Mouse (Mus musculus): ENCODE results near the gene Pcsk2. TPM values are rescaled to one million over a fixed set of nuclear protein-coding genes. Genes with fewer than 3 reads are reported as not detected.
A peak's percentile ranks its signal among the peaks of the same experiment; 100 is the strongest.

The Pcsk2 gene
- polyA plus RNA-seq, 1 experiment from 2014 or later, result 4.5 TPM

- Histone ChIP-seq H3K4me3 (ENCODE audit: low read depth, low read length) (no peak overlapping the region), H3K4me2 (replicated peaks; ENCODE audit: low read depth, low read length) (no peak overlapping the region), H3K9me3 (ENCODE audit: control insufficient read depth, low read length) (no peaks in the 10 kb centered on the region), H3K27ac (ENCODE audit: low read depth, low read length) (no peak overlapping the region), H3K36me3 (ENCODE audit: control insufficient read depth, insufficient read depth, low read length) (no peaks in the 10 kb centered on the region), H3K9ac (ENCODE audit: low read depth, low read length) (no peak overlapping the region), H3K4me1 (replicated peaks; ENCODE audit: control insufficient read depth, insufficient read depth, low read length) (no peaks in the 10 kb centered on the region), H3K27me3 (ENCODE audit: control insufficient read depth, insufficient read depth, low read length) (no peaks in the 10 kb centered on the region; the same call in 1 of the 2 replicates)
- 91% methylated on average over 4 of the region's 4 CpGs for WGBS
- DNase-seq (ENCODE audit: low spot score) (no peak), ATAC-seq (ENCODE audit: low FRiP score) (no peak)
Observed at GRCm38 (mm10) chr2:143677869-143678268, 131.9 kb downstream of the Pcsk2 start.

GRCm38 (mm10) chr2:143679513-143679912 lies 133.6 kb downstream of the Pcsk2 start:
- WGBS, result 35% methylated on average over 2 of the region's 2 CpGs
- no peak for ATAC-seq (ENCODE audit: low FRiP score)
- H3K4me1 ChIP-seq (replicated peaks; ENCODE audit: control insufficient read depth, insufficient read depth, low read length), result no peaks in the 10 kb centered on the region

GRCm38 (mm10) chr2:143681873-143682555 lies 136.1 kb downstream of the Pcsk2 start:
- DNase-seq (ENCODE audit: low spot score) (no peak), ATAC-seq (ENCODE audit: low FRiP score) (no peak)
- 67% methylated on average over 8 of the region's 8 CpGs for WGBS
- no peak overlapping the region for H3K4me2 ChIP-seq (replicated peaks; ENCODE audit: low read depth, low read length)
- no peak overlapping the region for H3K9ac ChIP-seq (ENCODE audit: low read depth, low read length)
- no peak overlapping the region for H3K4me3 ChIP-seq (ENCODE audit: low read depth, low read length)
- no peaks in the 10 kb centered on the region for H3K9me3 ChIP-seq (ENCODE audit: control insufficient read depth, low read length)
- H3K4me1 ChIP-seq (replicated peaks; ENCODE audit: control insufficient read depth, insufficient read depth, low read length), result no peaks in the 10 kb centered on the region
- H3K27me3 ChIP-seq (ENCODE audit: control insufficient read depth, insufficient read depth, low read length), result no peaks in the 10 kb centered on the region; the same call in 1 of the 2 replicates
- H3K36me3 ChIP-seq (ENCODE audit: control insufficient read depth, insufficient read depth, low read length), result no peaks in the 10 kb centered on the region
- no peak overlapping the region for H3K27ac ChIP-seq (ENCODE audit: low read depth, low read length)

More at GRCm38 (mm10) chr2:143679513-143679912, 133.6 kb downstream of the Pcsk2 start:
- Histone ChIP-seq H3K4me2 (replicated peaks; ENCODE audit: low read depth, low read length) (no peak overlapping the region), H3K27me3 (ENCODE audit: control insufficient read depth, insufficient read depth, low read length) (no peaks in the 10 kb centered on the region; the same call in 1 of the 2 replicates), H3K36me3 (ENCODE audit: control insufficient read depth, insufficient read depth, low read length) (no peaks in the 10 kb centered on the region), H3K9ac (ENCODE audit: low read depth, low read length) (no peak overlapping the region), H3K27ac (ENCODE audit: low read depth, low read length) (no peak overlapping the region), H3K9me3 (ENCODE audit: control insufficient read depth, low read length) (no peaks in the 10 kb centered on the region), H3K4me3 (ENCODE audit: low read depth, low read length) (no peak overlapping the region)
- DNase-seq (ENCODE audit: low spot score), result no peak

GRCm38 (mm10) chr2:143683513-143683912 lies 137.6 kb downstream of the Pcsk2 start:
- Histone ChIP-seq H3K9ac (ENCODE audit: low read depth, low read length) (no peak overlapping the region), H3K27ac (ENCODE audit: low read depth, low read length) (no peak overlapping the region), H3K9me3 (ENCODE audit: control insufficient read depth, low read length) (no peaks in the 10 kb centered on the region), H3K4me1 (replicated peaks; ENCODE audit: control insufficient read depth, insufficient read depth, low read length) (no peaks in the 10 kb centered on the region), H3K4me2 (replicated peaks; ENCODE audit: low read depth, low read length) (no peak overlapping the region), H3K27me3 (ENCODE audit: control insufficient read depth, insufficient read depth, low read length) (no peaks in the 10 kb centered on the region; the same call in 1 of the 2 replicates), H3K36me3 (ENCODE audit: control insufficient read depth, insufficient read depth, low read length) (no peaks in the 10 kb centered on the region), H3K4me3 (ENCODE audit: low read depth, low read length) (no peak overlapping the region)
- no peak for DNase-seq (ENCODE audit: low spot score)
- 94% methylated on average over 2 of the region's 2 CpGs for WGBS
- ATAC-seq (ENCODE audit: low FRiP score), result no peak

GRCm38 (mm10) chr2:143691244-143691643 lies 145.3 kb downstream of the Pcsk2 start:
- Histone ChIP-seq H3K9ac (ENCODE audit: low read depth, low read length) (no peak overlapping the region), H3K4me2 (replicated peaks; ENCODE audit: low read depth, low read length) (no peak overlapping the region), H3K9me3 (ENCODE audit: control insufficient read depth, low read length) (no peaks in the 10 kb centered on the region), H3K36me3 (ENCODE audit: control insufficient read depth, insufficient read depth, low read length) (no peaks in the 10 kb centered on the region), H3K4me3 (ENCODE audit: low read depth, low read length) (no peak overlapping the region), H3K27me3 (ENCODE audit: control insufficient read depth, insufficient read depth, low read length) (no peaks in the 10 kb centered on the region), H3K4me1 (replicated peaks; ENCODE audit: control insufficient read depth, insufficient read depth, low read length) (no peaks in the 10 kb centered on the region), H3K27ac (ENCODE audit: low read depth, low read length) (no peak overlapping the region)
- 61% methylated on average over 3 of the region's 3 CpGs for WGBS
- DNase-seq (ENCODE audit: low spot score) (no peak), ATAC-seq (ENCODE audit: low FRiP score) (no peak)

- no peaks in the 10 kb centered on the region for H3K4me1 ChIP-seq (replicated peaks; ENCODE audit: control insufficient read depth, insufficient read depth, low read length)
- DNase-seq (ENCODE audit: low spot score), result no peak
- no peak overlapping the region for H3K9ac ChIP-seq (ENCODE audit: low read depth, low read length)
- ATAC-seq (ENCODE audit: low FRiP score), result peak; percentile 44
- H3K36me3 ChIP-seq (ENCODE audit: control insufficient read depth, insufficient read depth, low read length), result no peaks in the 10 kb centered on the region
- H3K4me3 ChIP-seq (ENCODE audit: low read depth, low read length), result no peak overlapping the region
- WGBS, result 81% methylated on average over 14 of the region's 14 CpGs
- no peaks in the 10 kb centered on the region for H3K9me3 ChIP-seq (ENCODE audit: control insufficient read depth, low read length)
- no peaks in the 10 kb centered on the region for H3K27me3 ChIP-seq (ENCODE audit: control insufficient read depth, insufficient read depth, low read length)
- no peak overlapping the region for H3K4me2 ChIP-seq (replicated peaks; ENCODE audit: low read depth, low read length)
- no peak overlapping the region for H3K27ac ChIP-seq (ENCODE audit: low read depth, low read length)
Observed at GRCm38 (mm10) chr2:143696026-143696557, 150.1 kb downstream of the Pcsk2 start.

GRCm38 (mm10) chr2:143696704-143697103 lies 150.7 kb downstream of the Pcsk2 start:
- H3K27ac ChIP-seq (ENCODE audit: low read depth, low read length), result no peak overlapping the region
- ATAC-seq (ENCODE audit: low FRiP score), result no peak
- no peak overlapping the region for H3K4me2 ChIP-seq (replicated peaks; ENCODE audit: low read depth, low read length)

GRCm38 (mm10) chr2:143701141-143701540 lies 155.2 kb downstream of the Pcsk2 start:
- no peak overlapping the region for H3K9ac ChIP-seq (ENCODE audit: low read depth, low read length)
- DNase-seq (ENCODE audit: low spot score) (no peak), ATAC-seq (ENCODE audit: low FRiP score) (no peak)
- no peak overlapping the region for H3K4me3 ChIP-seq (ENCODE audit: low read depth, low read length)
- H3K27ac ChIP-seq (ENCODE audit: low read depth, low read length), result no peak overlapping the region
- H3K4me2 ChIP-seq (replicated peaks; ENCODE audit: low read depth, low read length), result no peak overlapping the region
- no peaks in the 10 kb centered on the region for H3K9me3 ChIP-seq (ENCODE audit: control insufficient read depth, low read length)
- no peaks in the 10 kb centered on the region for H3K36me3 ChIP-seq (ENCODE audit: control insufficient read depth, insufficient read depth, low read length)
- 86% methylated on average over 5 of the region's 5 CpGs for WGBS
- H3K27me3 ChIP-seq (ENCODE audit: control insufficient read depth, insufficient read depth, low read length), result no peaks in the 10 kb centered on the region
- no peaks in the 10 kb centered on the region for H3K4me1 ChIP-seq (replicated peaks; ENCODE audit: control insufficient read depth, insufficient read depth, low read length)

More at GRCm38 (mm10) chr2:143696704-143697103, 150.7 kb downstream of the Pcsk2 start:
- Histone ChIP-seq H3K4me3 (ENCODE audit: low read depth, low read length) (no peak overlapping the region), H3K9ac (ENCODE audit: low read depth, low read length) (no peak overlapping the region), H3K4me1 (replicated peaks; ENCODE audit: control insufficient read depth, insufficient read depth, low read length) (no peaks in the 10 kb centered on the region), H3K36me3 (ENCODE audit: control insufficient read depth, insufficient read depth, low read length) (no peaks in the 10 kb centered on the region), H3K9me3 (ENCODE audit: control insufficient read depth, low read length) (no peaks in the 10 kb centered on the region), H3K27me3 (ENCODE audit: control insufficient read depth, insufficient read depth, low read length) (no peaks in the 10 kb centered on the region)
- DNase-seq (ENCODE audit: low spot score), result no peak
- 94% methylated on average over 7 of the region's 7 CpGs for WGBS

- 77% methylated on average over 3 of the region's 3 CpGs for WGBS
- no peak for DNase-seq (ENCODE audit: low spot score)
- Histone ChIP-seq H3K9me3 (ENCODE audit: control insufficient read depth, low read length) (no peaks in the 10 kb centered on the region), H3K36me3 (ENCODE audit: control insufficient read depth, insufficient read depth, low read length) (no peaks in the 10 kb centered on the region), H3K4me1 (replicated peaks; ENCODE audit: control insufficient read depth, insufficient read depth, low read length) (no peaks in the 10 kb centered on the region), H3K27ac (ENCODE audit: low read depth, low read length) (no peak overlapping the region), H3K27me3 (ENCODE audit: control insufficient read depth, insufficient read depth, low read length) (no peaks in the 10 kb centered on the region), H3K4me2 (replicated peaks; ENCODE audit: low read depth, low read length) (no peak overlapping the region), H3K9ac (ENCODE audit: low read depth, low read length) (no peak overlapping the region), H3K4me3 (ENCODE audit: low read depth, low read length) (no peak overlapping the region)
- ATAC-seq (ENCODE audit: low FRiP score), result peak; percentile 79
Observed at GRCm38 (mm10) chr2:143702931-143703344, 157.0 kb downstream of the Pcsk2 start.
